In the genomic region with DNA sequence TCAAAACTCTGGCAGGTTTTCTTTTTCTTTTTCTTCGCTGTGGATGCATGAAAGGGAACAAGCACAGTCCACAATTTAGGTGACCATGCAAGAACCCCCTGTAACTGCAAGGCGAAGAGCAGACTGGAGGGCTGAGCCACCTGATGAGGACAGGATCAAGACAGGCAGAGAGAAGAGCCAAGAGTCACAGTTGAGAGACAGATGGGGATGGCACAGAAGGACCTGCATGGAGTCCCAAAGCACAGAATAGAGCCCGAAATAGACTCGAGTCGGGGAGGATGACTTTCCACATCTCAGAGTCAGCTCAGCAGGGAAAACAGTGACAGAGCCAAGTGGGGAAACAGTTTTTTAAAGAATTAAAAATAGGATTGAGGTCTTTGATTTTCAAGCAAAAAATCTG, we compare ENCODE assay signal across 18 mouse cellular contexts. TPM values are rescaled to one million over a fixed set of nuclear protein-coding genes. Genes with fewer than 3 reads are reported as not detected.
DNase-seq lines count a peak whose midpoint lies in the region; ATAC-seq lines count a peak whose summit lies in the region.
"Had no signal": no experiment of that assay in that cellular context is flagged by ENCODE, and none has a peak within 500 bp of the region (broad histone marks: within the 10 kb centered on the region; RNA-seq: fewer than 3 reads in every experiment).

No protein-coding gene starts in this region.

- no peaks in the 10 kb centered on the region for H3K27me3 ChIP-seq in kidney, embryonic 16.5 days (ENCODE audit: insufficient read depth, low read length)
- H3K27me3 ChIP-seq in neural tube, embryonic 15.5 days (replicated peaks) = no peaks in the 10 kb centered on the region
- H3K27me3 ChIP-seq: intestine, embryonic 15.5 days; limb, embryonic 15.5 days; liver, embryonic 15.5 days; midbrain, embryonic 15.5 days had no signal

- H3K36me3 ChIP-seq in kidney, embryonic 16.5 days (ENCODE audit: insufficient read depth, low read length) = peaks cover 44% of the 10 kb centered on the region
- H3K36me3 ChIP-seq in neural tube, embryonic 15.5 days = no peaks in the 10 kb centered on the region
- H3K36me3 ChIP-seq: intestine, embryonic 15.5 days; midbrain, embryonic 15.5 days had no signal

- 67% methylated on average over 5 of the region's 5 CpGs for WGBS in kidney, embryonic 16.5 days
- 72% methylated on average over 5 of the region's 5 CpGs for WGBS in neural tube, embryonic 15.5 days

- H3K4me3 ChIP-seq in kidney, embryonic 16.5 days (ENCODE audit: low read length) = no peak overlapping the region
- no peak overlapping the region for H3K4me3 ChIP-seq in neural tube, embryonic 15.5 days (replicated peaks)
- H3K4me3 ChIP-seq: hindbrain, embryonic 10.5 days; intestine, embryonic 15.5 days; left cerebral cortex, adult 2 months; limb, embryonic 15.5 days; liver, embryonic 15.5 days; midbrain, embryonic 15.5 days; myocyte had no signal

- H3K27ac ChIP-seq in kidney, embryonic 16.5 days (ENCODE audit: low read length) = peak overlapping the region; percentile 3; the same call in 1 of the 2 replicates
- 0 out of 2 replicates have a peak overlapping the region, but pooled peaks have one; percentile 28 for H3K27ac ChIP-seq in neural tube, embryonic 15.5 days (replicated peaks)
- H3K27ac ChIP-seq: hindbrain, embryonic 10.5 days; intestine, embryonic 15.5 days; left cerebral cortex, adult 2 months; limb, embryonic 15.5 days; liver, embryonic 15.5 days; midbrain, embryonic 15.5 days had no signal

- peak; percentile 62; the same call in 1 of the 2 replicates for ATAC-seq in frontal cortex, adult (ENCODE audit: low TSS enrichment)
- no peak for ATAC-seq in kidney, embryonic 16.5 days (ENCODE audit: low FRiP score, low TSS enrichment)
- no peak for ATAC-seq in neural tube, embryonic 15.5 days (ENCODE audit: low FRiP score)
- ATAC-seq: forebrain, embryonic 14.5 days; intestine, embryonic 15.5 days had no signal

- no peak overlapping the region for H3K4me2 ChIP-seq in kidney, embryonic 16.5 days (replicated peaks; ENCODE audit: low read depth, low read length)
- no peak overlapping the region for H3K4me2 ChIP-seq in neural tube, embryonic 15.5 days
- H3K4me2 ChIP-seq: heart, embryonic 11.5 days; intestine, embryonic 15.5 days; limb, embryonic 15.5 days; liver, embryonic 15.5 days; midbrain, embryonic 15.5 days had no signal

- peak; percentile 30 for DNase-seq in cerebellum, adult 18-20 months
- DNase-seq in cerebellum, adult 9-11 months = no peak
- DNase-seq in frontal cortex, postnatal 10 days (ENCODE audit: low spot score in 2 of 2) = no peak
- no peak for DNase-seq in kidney, postnatal 10 days
- no peak for DNase-seq in neural tube, embryonic 10.5 days (ENCODE audit: extremely low spot score, low spot score)
- DNase-seq: heart, adult 11 months had no signal

- peaks cover 8% of the 10 kb centered on the region; the same call in 1 of the 2 replicates for H3K4me1 ChIP-seq in kidney, embryonic 16.5 days (ENCODE audit: insufficient read depth, low read length)
- no peaks in the 10 kb centered on the region for H3K4me1 ChIP-seq in neural tube, embryonic 15.5 days
- H3K4me1 ChIP-seq: liver, embryonic 15.5 days; midbrain, embryonic 15.5 days had no signal

- H3K9me3 ChIP-seq in kidney, embryonic 16.5 days (ENCODE audit: low read length) = no peaks in the 10 kb centered on the region
- no peaks in the 10 kb centered on the region for H3K9me3 ChIP-seq in neural tube, embryonic 15.5 days (replicated peaks)
- H3K9me3 ChIP-seq: hindbrain, embryonic 10.5 days; intestine, embryonic 15.5 days; limb, embryonic 15.5 days; liver, embryonic 15.5 days; midbrain, embryonic 15.5 days had no signal

- H3K9ac ChIP-seq in kidney, embryonic 16.5 days (replicated peaks; ENCODE audit: low read length) = 0 out of 2 replicates have a peak overlapping the region, but pooled peaks have one; percentile 26
- no peak overlapping the region for H3K9ac ChIP-seq in neural tube, embryonic 15.5 days (replicated peaks)
- H3K9ac ChIP-seq: intestine, embryonic 15.5 days; limb, embryonic 15.5 days; liver, embryonic 15.5 days; midbrain, embryonic 15.5 days had no signal

RNA-seq across cellular contexts. Expression of a gene that starts 50.9 kb away (rescaled TPM):
- 58.4 and 60.3 TPM in 2 replicates for polyA plus RNA-seq in kidney, embryonic 16.5 days (2015; fragmentation: Nextera tagmentation; extraction: Ambion mirVana)
- 37.9 and 39.2 TPM in 2 replicates for polyA plus RNA-seq in neural tube, embryonic 15.5 days (2015; fragmentation: Nextera tagmentation; extraction: Ambion mirVana)

Comparison
In these comparisons a context has a peak if more than half of its experiments do, and no peak if none do; other contexts are left out.
1. DNase-seq: peak in cerebellum, adult 18-20 months (2 of 2); none in cerebellum, adult 9-11 months (single experiment), frontal cortex, postnatal 10 days (0 of 2), kidney, postnatal 10 days (single experiment) and neural tube, embryonic 10.5 days (single experiment).